Mouse (Mus musculus): Measurements from ENCODE around the gene Tmem51. TPM values are rescaled to one million over a fixed set of nuclear protein-coding genes. Genes with fewer than 3 reads are reported as not detected.

Tmem51 gene
- polyA plus RNA-seq, 1 experiment from 2014 or later = 6.4 TPM

DNA sequence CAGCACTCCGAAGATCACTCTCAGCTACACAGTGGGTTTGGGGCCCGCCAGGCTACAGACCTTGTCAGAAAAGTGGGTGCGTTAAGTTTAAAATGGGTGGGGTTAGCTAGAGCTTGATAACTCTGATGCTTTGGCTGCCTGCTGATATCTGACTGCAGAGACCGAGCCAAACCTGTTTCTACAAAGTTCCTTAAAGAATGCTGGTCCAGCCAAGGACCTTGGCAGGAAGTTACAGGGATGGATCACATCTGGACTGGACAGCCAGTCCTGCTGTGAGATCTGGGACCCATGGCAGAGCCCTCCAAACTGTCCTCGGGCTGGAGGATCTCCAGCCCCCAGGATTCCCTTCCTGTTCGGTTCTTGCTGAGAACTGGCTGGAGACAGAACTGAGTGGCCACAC, 18.3 kb downstream of the Tmem51 start:
- Histone ChIP-seq H3K27me3 (peaks cover 19% of the 10 kb centered on the region), H3K9ac (no peak overlapping the region), H3K4me2 (no peak overlapping the region), H3K36me3 (no peaks in the 10 kb centered on the region), H3K27ac (no peak overlapping the region), H3K4me1 (replicated peaks) (peaks cover 20% of the 10 kb centered on the region), H3K9me3 (no peaks in the 10 kb centered on the region), H3K4me3 (no peak overlapping the region)
- no peak for ATAC-seq (ENCODE audit: low FRiP score)
- WGBS = 72% methylated on average over 6 of the region's 6 CpGs

- no peak overlapping the region for H3K4me3 ChIP-seq
- 74% methylated on average over 8 of the region's 8 CpGs for WGBS
- peaks cover 13% of the 10 kb centered on the region for H3K27me3 ChIP-seq
- H3K4me1 ChIP-seq (replicated peaks) = peaks cover 21% of the 10 kb centered on the region
- H3K36me3 ChIP-seq = no peaks in the 10 kb centered on the region
- H3K9ac ChIP-seq = no peak overlapping the region
- H3K9me3 ChIP-seq = no peaks in the 10 kb centered on the region
- no peak overlapping the region for H3K27ac ChIP-seq
- no peak overlapping the region for H3K4me2 ChIP-seq
- no peak for ATAC-seq (ENCODE audit: low FRiP score)
These were observed 18.8 kb downstream of the Tmem51 start for GRCm38 (mm10) chr4:142065270-142065669.

DNA sequence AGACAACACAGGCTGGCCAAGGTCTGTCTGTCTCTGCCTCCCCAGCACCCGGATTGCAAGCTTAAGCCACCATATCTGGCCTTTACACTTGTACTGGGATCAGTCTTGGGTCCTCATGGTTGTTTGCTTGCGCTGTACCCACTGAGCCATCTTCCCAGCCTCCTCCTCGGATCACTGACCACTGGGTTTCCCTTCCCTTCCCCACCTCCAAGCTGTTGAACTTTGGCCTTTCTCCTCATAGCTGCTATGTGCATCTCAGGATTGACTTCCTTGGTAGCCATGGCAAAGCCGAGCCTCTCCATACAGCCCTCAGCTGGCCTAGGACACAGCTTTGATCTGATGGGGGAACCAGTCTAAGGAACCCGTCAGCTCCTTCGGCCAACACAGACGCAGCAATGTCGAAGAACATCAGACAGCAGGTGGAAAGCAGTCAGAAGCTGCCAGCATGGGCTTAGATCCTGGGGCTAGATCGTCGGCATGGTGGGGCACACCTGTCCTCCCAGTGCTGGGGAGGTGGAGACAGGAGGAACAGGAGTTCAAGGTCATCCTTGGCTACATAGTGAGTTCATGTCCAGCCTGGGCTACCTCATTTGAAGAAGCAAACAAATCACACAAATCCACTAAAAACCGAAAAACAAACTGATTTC, 19.4 kb downstream of the Tmem51 start:
- no peaks in the 10 kb centered on the region for H3K36me3 ChIP-seq
- no peak overlapping the region for H3K9ac ChIP-seq
- H3K27ac ChIP-seq = no peak overlapping the region
- peaks cover 11% of the 10 kb centered on the region; the same call in 1 of the 2 replicates for H3K27me3 ChIP-seq
- no peak for ATAC-seq (ENCODE audit: low FRiP score)
- H3K9me3 ChIP-seq = no peaks in the 10 kb centered on the region
- no peak overlapping the region for H3K4me2 ChIP-seq
- WGBS = 88% methylated on average over 11 of the region's 11 CpGs
- peaks cover 21% of the 10 kb centered on the region for H3K4me1 ChIP-seq (replicated peaks)
- no peak overlapping the region for H3K4me3 ChIP-seq

DNA sequence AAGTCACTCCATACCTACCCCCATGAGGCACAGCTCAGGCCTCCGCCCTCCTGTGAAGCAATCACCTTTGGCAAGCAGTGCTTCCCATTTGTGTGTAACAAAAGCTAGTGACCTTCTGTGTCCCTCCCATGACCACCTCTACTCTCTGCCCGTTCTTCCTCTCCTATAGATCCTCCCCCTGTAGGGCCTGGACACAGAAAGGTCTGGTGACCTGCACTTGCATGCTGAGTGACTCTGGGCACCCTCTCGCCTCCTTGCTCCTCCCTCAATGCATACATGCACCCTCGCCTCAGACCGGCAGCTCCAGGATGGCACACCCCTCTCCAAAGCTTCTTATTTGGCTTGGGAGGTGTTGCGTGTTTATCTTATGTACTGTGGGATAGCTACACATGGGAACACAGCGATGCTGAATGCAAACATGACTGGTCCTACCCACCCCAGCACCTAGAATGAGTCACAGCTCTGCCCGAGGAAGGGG, 21.0 kb downstream of the Tmem51 start:
- Histone ChIP-seq H3K27me3 (no peaks in the 10 kb centered on the region), H3K4me3 (no peak overlapping the region), H3K4me2 (no peak overlapping the region), H3K36me3 (no peaks in the 10 kb centered on the region), H3K9ac (no peak overlapping the region), H3K9me3 (no peaks in the 10 kb centered on the region), H3K27ac (no peak overlapping the region), H3K4me1 (replicated peaks) (peaks cover 15% of the 10 kb centered on the region)
- 89% methylated on average over 8 of the region's 8 CpGs for WGBS
- no peak for ATAC-seq (ENCODE audit: low FRiP score)

DNA sequence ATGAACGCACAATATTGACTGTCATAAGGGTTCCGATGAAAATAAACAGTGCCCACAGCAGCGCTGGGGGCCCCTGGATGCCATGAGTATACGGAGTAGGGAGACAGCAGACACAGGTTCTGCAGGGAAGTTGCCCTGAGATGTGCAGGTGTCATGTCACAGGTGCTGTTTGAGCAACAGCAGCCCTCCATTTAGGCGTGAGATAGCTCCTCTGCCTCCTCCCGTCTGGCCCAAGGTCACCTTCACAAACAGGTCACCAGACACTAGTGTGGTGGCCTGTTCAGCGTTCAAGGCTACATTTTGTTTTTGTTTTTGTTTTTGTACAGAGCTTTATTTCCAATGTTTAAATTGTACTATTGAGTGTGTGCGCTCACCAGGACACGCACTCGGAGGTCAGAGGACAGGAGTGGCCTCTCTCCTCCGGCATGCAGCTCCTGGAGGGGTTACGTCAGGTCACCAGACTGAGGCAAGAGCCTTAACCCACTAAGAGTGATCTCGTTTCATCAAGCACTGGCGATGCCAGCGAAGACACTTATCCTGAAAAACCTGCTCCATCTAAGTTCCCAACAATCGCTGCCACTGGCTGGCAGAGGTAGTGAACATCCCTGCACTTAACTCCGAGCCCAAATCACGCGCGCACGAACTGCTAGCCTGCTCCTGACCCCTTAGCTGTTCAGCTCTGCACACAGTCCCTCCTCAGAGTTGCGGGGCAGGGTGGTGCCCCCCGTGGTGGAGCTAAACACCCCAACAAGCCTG, 22.4 kb downstream of the Tmem51 start:
- no peaks in the 10 kb centered on the region for H3K9me3 ChIP-seq
- WGBS = 77% methylated on average over 23 of the region's 23 CpGs
- no peaks in the 10 kb centered on the region for H3K36me3 ChIP-seq
- no peak overlapping the region for H3K4me2 ChIP-seq
- H3K4me1 ChIP-seq (replicated peaks) = peaks cover 13% of the 10 kb centered on the region
- ATAC-seq (ENCODE audit: low FRiP score) = no peak
- H3K4me3 ChIP-seq = no peak overlapping the region
- no peaks in the 10 kb centered on the region for H3K27me3 ChIP-seq
- H3K9ac ChIP-seq = no peak overlapping the region
- H3K27ac ChIP-seq = no peak overlapping the region

DNA sequence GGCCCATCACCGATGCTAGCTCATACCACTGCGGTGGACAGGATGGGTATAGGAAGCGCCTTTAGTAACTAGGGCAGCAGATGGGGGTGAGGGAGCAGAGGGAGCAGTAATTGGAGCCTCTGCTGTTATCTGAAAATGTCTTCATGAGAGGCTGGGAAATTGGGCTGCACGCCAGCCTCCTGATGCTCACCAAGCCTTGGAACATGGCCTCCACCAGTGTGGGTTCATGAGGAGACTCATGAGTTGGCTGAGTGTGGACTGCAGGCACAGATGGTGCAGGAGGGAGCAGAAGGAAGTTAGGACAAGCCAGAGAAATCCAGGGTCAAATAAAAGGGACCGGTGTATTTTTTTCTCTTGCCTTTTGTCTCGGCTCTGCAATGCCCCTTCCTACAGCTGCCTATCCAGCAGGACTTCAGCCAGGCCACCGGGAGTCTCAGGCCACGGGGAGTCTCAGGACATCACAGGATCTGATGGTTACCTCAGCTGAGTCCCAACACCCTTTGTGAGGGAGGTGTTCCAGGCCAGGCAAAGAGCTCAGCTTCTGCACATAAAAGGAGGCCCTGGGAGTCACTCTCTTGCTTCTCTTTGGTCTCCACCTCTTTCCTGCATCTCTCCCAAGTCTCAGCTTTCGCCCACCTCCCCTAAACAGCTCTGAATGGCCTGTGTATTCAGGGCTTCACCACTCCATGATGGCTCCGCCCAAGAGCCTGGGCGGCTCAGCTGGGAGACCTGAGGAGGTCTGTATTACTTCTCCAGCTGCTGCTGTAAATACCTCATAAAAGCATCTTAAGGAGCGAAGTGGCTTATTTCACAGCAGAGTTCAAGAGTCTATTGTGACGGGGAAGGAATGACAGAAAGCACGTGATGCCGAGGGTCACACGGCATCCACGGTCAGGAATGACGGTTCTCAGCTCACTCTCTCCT, 23.4 kb downstream of the Tmem51 start:
- ATAC-seq (ENCODE audit: low FRiP score) = no peak
- Histone ChIP-seq H3K9ac (peak overlapping the region; percentile 8; the same call in 1 of the 2 replicates), H3K27me3 (no peaks in the 10 kb centered on the region), H3K4me1 (replicated peaks) (peaks cover 5% of the 10 kb centered on the region; the same call in 1 of the 2 replicates), H3K4me3 (no peak overlapping the region), H3K4me2 (no peak overlapping the region), H3K27ac (0 out of 2 replicates have a peak overlapping the region, but pooled peaks have one; percentile 30), H3K9me3 (no peaks in the 10 kb centered on the region), H3K36me3 (no peaks in the 10 kb centered on the region)
- 58% methylated on average over 18 of the region's 18 CpGs for WGBS

- Histone ChIP-seq H3K27me3 (no peaks in the 10 kb centered on the region), H3K4me2 (no peak overlapping the region), H3K36me3 (no peaks in the 10 kb centered on the region), H3K9me3 (no peaks in the 10 kb centered on the region), H3K9ac (no peak overlapping the region), H3K4me3 (no peak overlapping the region), H3K27ac (no peak overlapping the region), H3K4me1 (replicated peaks) (peaks cover 5% of the 10 kb centered on the region; the same call in 1 of the 2 replicates)
- ATAC-seq (ENCODE audit: low FRiP score) = no peak
- 90% methylated on average over 8 of the region's 8 CpGs for WGBS
These were observed 24.3 kb downstream of the Tmem51 start for GRCm38 (mm10) chr4:142059841-142060193.

DNA sequence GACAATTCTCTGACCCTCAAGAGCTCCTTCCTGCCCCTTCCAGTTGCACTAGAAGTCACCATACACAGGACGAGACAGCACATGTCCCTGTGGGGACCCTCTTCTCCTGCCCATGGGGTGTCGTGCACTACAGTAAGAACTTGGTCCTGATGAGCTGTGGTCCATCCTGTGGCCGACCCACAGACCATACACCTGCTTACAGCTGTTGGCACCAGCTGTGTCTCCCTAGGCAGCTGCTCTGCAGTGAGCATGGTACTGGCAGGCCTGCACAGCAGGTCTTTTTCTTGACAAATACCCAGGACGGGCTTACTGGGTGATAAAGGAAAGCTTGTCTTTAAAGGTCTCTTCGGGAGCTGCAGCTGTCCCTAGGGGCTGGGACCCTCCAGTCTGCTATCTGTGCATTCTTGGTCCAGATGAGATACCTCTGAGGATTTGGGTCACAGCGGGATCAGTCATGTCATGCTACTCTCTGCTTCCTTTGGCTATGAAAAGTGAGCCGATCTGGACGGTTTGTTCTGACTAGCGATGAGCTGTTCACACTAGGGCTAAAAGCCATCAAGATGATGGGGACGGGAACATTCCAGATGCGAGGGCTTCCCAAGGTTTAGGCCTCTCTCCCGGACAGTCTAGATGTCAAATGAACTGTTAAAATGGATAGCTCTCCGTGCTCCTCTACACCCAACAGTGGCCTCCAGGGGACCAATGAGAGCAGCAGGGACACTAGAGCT, 24.8 kb downstream of the Tmem51 start:
- H3K27me3 ChIP-seq = no peaks in the 10 kb centered on the region
- 81% methylated on average over 13 of the region's 13 CpGs for WGBS
- ATAC-seq (ENCODE audit: low FRiP score) = no peak

DNA sequence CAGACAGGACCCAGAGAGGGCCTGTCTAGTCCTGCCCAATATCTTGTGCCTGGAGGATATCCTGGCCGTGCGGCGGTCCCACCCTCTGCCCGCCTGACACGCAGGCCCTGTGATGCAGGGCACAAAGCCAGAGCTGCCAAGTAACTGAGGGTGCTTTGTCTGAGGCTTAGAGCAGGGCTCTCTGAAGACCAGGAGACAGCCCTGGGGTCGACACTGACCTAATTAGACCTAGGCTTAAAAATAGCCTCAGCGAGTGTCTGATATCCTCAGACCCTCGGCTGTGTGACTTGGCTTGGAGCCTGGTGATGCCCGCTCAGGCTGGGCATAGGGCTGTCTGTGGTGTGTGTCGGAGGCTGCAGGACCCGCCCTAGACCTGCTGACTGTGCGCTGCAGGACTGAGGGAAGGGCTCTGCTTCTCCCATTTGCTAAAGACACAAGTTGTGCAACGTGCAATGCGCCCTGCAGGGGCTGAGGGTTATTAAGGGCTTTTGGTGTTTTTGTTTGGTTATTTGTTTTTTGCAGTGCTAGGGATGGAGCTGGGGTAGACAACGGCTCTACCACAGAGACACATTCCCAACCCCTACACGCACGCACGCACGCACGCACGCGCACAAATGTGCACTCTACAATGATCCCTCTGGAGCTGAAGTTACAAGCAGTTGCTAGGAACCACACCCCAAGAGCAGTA, 26.4 kb downstream of the Tmem51 start:
- Histone ChIP-seq H3K36me3 (no peaks in the 10 kb centered on the region), H3K27ac (no peak overlapping the region), H3K4me1 (replicated peaks) (peaks cover 8% of the 10 kb centered on the region; the same call in 1 of the 2 replicates), H3K9ac (no peak overlapping the region), H3K4me3 (no peak overlapping the region), H3K27me3 (no peaks in the 10 kb centered on the region), H3K4me2 (no peak overlapping the region), H3K9me3 (no peaks in the 10 kb centered on the region)
- 80% methylated on average over 22 of the region's 22 CpGs for WGBS
- ATAC-seq (ENCODE audit: low FRiP score) = no peak

More for the DNA sequence above, 24.8 kb downstream of the Tmem51 start:
- no peak overlapping the region for H3K4me2 ChIP-seq
- H3K9me3 ChIP-seq = no peaks in the 10 kb centered on the region
- H3K4me1 ChIP-seq (replicated peaks) = peaks cover 8% of the 10 kb centered on the region; the same call in 1 of the 2 replicates
- no peak overlapping the region for H3K4me3 ChIP-seq
- H3K27ac ChIP-seq = no peak overlapping the region
- no peak overlapping the region for H3K9ac ChIP-seq
- no peaks in the 10 kb centered on the region for H3K36me3 ChIP-seq

GRCm38 (mm10) chr4:142055600-142055999, 28.5 kb downstream of the Tmem51 start:
- Histone ChIP-seq H3K9me3 (no peaks in the 10 kb centered on the region), H3K4me3 (no peak overlapping the region), H3K4me1 (replicated peaks) (peaks cover 4% of the 10 kb centered on the region; the same call in 1 of the 2 replicates), H3K9ac (no peak overlapping the region), H3K27me3 (no peaks in the 10 kb centered on the region), H3K4me2 (no peak overlapping the region), H3K27ac (no peak overlapping the region), H3K36me3 (no peaks in the 10 kb centered on the region)
- 82% methylated on average over 8 of the region's 8 CpGs for WGBS
- no peak for ATAC-seq (ENCODE audit: low FRiP score)

- Histone ChIP-seq H3K4me3 (no peak overlapping the region), H3K27me3 (no peaks in the 10 kb centered on the region), H3K27ac (no peak overlapping the region), H3K9ac (no peak overlapping the region), H3K4me1 (replicated peaks) (0 out of 2 replicates have a peak, but pooled peaks cover 3% of the 10 kb centered on the region), H3K36me3 (no peaks in the 10 kb centered on the region), H3K9me3 (no peaks in the 10 kb centered on the region), H3K4me2 (no peak overlapping the region)
- 87% methylated on average over 11 of the region's 11 CpGs for WGBS
- ATAC-seq (ENCODE audit: low FRiP score) = no peak
These were observed 29.5 kb downstream of the Tmem51 start for GRCm38 (mm10) chr4:142054580-142054979.

Data from hindbrain, embryonic 13.5 days (tissue).